Mouse (Mus musculus) ovary, postnatal 10 days (tissue): ENCODE results near the gene Gstt4.
A peak's percentile ranks its signal among the peaks of the same experiment; 100 is the strongest.

Experiments
- DNase-seq: peaks from one replicate; pipeline ENCODE4 v3.0.0; 2022; ENCODE audit warnings: low spot score

Gene Gstt4

DNA sequence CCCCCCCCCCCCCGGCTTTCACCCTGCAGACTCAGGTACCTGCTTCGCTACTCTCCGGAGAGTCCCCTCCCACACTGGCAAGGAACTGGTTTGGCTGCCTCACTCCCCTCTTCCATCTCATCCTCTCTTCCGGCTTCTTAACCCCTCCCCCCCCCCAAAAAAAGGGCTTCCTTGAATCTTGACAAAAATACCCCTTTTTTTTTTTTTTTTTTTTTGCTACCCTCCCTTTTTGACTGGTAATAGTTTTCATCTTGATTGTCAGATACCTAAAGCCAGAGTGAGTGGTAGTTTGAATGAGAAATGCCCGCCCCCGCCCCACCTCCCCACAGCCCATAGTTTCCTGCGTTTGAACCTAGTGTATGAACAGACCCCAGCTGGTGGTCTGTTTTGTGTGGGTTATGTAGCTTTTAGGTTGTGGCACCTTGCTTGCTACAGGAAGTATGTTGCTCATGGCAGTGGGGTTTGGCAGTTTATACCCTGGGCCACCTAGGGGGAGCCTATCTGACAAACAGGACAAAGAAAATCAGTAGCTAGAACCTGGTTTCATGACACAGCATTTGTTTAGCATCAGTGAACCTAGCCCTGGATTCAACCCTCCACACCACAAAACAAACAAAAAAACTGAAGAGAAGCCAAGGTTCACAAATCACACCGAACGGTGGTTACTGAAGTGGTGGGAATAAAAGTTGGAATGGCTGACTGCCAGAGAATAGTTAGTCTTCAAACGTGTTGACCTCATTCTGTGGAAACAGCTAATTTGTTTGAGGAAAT lies 13.6 kb upstream of the Gstt4 start:
- DNase-seq: no peak

GRCm38 (mm10) chr10:75835307-75835706 lies 13.0 kb upstream of the Gstt4 start:
- DNase-seq: no peak

GRCm38 (mm10) chr10:75834721-75835120 lies 12.4 kb upstream of the Gstt4 start:
- DNase-seq: no peak

DNA sequence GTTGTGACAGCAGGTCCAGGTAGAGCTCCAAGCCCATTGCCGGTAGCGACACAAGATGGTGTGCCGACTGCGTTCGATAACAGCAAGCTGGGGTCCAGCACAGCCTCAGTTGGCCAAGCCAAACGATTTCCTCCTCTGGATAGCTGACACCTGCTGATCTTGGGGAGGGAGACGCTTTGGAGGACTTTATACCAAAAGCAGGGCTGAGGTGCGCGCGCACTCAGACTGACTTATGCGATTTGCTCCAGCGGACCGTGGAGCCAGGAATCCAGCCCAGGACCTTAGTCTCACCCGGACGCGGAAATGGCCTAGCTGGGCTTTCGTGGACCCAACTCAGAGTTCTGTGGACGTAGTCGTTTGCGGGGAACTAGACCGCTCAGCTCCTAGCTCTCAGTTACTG lies 11.9 kb upstream of the Gstt4 start:
- peak; percentile 68 for DNase-seq

- DNase-seq: no peak
These were observed 11.2 kb upstream of the Gstt4 start for GRCm38 (mm10) chr10:75833456-75834080.

DNA sequence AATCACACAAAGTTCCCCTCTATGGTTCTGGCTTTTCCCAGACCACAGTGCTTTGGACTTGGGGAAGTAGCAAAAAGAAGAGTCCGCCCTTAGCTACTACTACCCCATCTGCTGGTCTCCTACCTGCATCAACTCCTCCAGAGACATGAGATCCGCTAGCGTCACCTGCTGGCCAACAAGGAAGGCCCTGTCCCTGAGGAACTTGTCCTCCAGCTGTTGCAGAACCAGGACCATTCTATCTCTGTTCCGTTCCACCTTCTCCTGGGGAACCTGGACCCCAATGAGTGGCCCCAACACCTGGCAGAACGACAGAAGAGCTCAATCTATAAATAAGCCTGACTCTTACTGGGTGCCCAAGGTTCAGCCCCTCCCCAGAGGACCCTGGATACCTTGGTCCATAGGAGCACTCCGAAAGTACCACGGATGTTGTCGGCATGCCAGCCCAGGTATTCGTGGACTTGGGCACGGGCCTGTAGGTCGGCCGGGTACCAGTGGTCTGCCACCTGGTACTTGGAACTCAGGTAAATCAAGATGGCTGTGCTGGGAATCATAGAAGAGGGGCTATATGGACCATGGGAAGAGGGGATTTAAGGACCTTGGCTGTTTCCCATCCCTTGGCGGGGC lies 10.0 kb upstream of the Gstt4 start:
- DNase-seq: no peak

DNA sequence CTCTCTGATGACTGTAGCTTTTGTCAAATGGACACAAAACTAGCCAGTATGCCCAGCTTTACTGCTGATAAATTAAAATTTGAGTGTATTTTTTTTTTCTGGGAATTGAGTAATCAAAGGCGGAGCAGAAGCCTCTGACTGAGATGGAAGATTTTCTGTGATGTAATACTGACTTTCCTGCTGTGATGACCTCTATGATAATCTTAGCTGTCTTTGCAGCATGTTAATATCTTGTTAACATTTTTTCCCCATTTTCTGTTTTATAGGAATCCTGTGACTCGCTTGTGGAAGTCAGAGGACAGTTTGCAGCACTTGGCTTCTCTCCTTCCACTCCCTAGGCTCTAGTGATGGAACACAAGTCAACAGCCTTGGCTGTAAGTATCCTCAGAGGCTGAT lies 7.9 kb upstream of the Gstt4 start:
- no peak for DNase-seq

DNA sequence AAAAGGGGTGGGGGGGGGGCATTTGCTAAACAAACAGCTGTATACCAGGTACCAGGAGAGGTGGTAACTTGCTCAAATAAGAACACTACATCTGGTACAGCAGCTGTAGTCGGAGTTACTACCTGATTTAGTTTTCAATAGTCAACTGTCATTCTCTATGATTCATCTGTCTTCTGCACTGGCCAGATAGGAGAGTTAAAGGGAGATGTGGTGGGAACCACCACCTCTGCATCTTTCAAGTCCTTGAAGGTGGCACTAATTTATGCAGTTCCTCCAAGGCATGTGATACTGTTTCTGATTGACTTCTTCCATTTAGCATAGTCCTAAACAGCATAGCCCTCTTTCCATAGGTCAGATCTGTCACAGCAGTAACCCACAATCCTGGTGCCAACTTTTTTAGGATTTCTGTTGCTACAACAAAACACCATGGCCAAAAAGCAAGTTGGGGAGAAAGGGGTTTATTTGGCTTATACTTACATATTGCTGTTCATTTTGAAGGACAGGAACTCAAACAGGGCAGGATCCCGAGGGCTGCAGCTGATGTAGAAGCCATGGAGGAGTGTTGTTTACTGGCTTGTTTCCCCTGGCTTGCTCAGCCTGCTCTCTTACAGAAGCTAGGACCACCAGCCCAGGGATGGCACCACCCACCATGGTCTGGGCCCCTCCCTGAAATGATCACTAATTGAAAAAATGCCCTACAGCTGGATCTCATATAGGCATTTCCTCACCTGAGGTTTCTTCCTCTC lies 7.4 kb upstream of the Gstt4 start:
- no peak for DNase-seq

DNA sequence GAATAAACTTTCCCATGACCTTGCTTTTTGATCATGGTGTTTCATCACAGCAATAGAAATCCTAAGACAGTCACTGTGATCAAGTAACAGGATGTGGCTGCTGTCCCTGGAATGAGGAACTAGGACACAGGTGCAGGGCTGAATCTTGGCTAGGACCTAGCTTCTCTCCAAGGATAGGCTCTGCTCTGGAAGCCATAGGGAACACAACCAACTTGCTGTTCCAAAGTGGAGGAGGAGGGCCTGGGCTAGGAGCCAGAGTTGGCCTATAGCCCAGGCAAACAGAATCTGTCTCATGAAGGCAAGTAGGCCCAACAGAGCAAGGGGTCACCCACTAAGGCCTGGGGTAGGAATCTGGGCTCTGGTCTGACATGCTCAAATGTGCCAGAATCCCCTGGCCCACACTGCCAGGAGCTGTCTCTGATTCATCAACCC lies 6.2 kb upstream of the Gstt4 start:
- DNase-seq: no peak

GRCm38 (mm10) chr10:75827668-75828360 lies 5.5 kb upstream of the Gstt4 start:
- DNase-seq: no peak

DNA sequence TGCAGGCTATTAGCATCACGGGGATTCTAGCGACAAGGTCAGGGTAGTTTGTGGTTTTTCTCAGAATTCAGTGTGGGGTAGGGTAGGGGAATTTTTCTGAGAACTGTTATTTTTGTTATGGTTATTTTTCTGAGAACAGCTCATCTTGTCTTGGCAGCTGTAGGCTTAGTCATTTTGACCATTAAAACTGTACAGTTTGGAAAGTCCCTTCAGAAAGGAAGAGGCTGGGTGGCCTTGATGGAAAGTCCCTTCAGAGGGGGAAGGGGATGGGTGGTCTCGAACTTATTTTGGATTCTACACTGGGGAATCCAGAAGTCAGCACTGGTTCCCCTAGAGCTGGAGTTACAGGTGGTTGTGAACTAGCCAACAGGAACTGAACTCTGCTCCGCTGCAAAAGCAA lies 2.2 kb upstream of the Gstt4 start:
- no peak for DNase-seq

GRCm38 (mm10) chr10:75823782-75824181 lies 1.4 kb upstream of the Gstt4 start:
- DNase-seq: no peak

- DNase-seq: no peak
These were observed 2.5 kb downstream of the Gstt4 start for GRCm38 (mm10) chr10:75819882-75820281.

DNA sequence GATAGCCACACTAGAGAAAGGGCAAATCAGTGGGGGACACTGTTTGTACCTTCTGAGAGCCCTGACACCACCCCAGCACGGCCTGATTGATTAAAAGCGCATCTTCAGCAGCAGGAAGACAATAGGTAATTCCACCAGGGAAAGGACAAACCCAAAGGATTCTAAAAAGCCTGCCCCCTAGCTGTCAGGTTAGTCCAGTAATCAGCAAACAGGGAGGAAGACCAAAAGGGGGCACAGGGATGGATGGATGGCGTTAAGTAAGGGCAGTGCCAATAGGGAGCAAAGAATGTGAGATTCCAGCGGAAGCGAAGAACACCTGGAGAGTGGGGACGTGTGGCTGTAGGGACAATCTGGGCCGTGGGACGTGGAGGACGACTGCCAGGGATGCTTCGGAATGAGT lies 3.7 kb downstream of the Gstt4 start:
- no peak for DNase-seq

DNA sequence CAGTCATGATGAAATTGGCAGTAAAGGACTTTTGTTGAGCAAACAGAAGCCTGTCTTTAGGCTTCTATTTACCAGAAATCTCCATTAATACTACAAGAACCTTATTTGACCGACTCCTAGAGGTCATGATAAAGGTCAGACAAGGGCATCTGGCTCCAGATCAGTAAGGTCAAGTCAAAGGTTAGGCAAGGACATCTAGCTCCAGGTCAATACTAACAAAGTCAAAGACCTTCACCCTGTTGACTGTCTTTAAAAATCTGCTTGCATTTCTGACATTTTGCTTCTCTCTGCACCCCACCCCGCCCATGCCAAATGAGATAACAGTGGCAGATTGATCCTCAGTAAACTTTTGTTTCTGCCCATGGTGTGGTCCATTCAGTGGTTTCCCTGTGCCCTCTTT lies 18.1 kb downstream of the Gstt4 start:
- no peak for DNase-seq

- peak; percentile 7 for DNase-seq
These were observed 24.1 kb downstream of the Gstt4 start, which contains the start of gene Gstt1 for GRCm38 (mm10) chr10:75798176-75798696. Gene Gstt1, minus strand, starts transcription at chr10:75798584.

DNA sequence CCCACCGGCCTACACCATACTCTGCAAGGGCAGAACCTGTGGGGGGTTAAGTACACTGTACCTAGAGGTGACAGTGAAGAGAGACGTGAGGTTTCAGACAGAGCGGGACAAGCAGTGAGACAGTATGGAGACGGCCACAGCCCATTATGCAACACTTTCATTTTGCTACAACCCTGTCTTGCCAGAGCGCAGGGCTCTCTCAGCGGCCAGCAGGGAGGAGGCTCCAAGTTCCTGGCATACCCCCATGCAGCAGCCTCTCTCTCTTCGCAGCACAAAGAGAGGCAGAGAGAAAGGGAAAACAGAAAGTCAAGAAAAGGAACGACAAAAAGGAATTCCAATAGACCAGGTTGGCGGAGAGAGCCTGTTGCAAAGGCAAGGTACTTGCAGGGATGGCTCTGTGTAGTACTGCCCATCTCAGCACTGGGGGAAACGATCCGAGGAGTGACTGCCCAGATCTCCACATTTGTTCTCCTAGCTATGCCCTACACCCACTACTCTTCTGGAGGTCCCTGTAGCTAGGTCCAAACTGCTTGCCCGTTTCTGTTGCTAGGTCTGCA lies 24.6 kb downstream of the Gstt4 start:
- DNase-seq: peak; percentile 14

DNA sequence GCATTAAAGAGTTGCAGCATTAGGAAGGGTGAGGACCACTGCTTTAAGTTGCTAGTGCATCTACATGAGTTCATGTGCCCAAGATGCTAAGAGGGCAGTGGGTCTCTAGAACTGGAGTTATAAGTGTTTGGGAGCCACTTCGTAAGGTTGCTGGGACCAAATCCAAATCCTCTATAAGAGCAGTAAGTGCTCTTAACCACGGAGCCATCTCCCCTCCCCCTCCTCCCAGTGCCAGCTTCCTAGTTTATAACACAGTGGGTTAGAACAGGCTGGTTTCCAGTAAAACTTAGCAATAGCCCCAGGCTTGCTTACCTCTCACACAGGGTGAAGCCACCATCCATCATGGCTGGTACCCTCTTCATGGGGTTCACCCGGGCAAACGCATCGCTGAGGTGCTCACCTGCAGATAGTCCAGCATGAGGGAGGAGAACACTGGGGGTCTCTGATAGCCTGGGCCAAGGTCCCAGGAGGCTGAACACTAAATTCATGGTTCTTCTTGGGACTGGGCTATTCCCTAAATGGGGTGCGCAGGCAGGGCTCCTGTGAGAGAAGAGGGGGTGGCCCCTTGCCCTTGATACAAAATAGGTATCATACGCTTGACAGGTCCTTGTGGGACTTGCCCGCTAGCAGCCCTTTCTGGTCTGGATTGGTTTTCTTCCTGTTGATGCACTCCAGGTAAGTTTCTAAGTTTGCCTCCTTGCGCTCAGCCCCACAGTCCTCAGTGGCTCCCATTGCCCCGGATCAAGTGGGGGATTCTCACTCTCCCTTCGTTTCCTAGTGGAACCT lies 25.4 kb downstream of the Gstt4 start:
- DNase-seq: no peak

DNA sequence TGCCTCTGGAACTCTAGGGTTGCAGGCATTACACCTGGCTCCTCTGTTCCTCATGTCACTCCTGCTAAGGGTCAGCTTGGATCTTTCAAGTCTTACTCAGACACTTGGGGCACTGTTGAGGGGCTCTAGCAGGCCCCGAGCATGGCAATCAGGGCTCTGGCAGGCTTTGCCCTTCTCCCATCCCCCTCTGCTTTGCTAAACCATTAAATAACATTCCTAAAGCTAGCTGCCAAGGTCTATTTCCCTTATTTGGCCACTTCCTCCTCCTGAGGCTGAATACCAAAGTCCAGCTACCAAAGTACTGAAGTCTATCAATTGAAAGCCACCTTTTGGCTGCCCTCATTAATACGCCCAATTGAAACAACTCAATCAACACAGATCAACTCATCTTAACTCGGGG lies 27.5 kb downstream of the Gstt4 start:
- no peak for DNase-seq

GRCm38 (mm10) chr10:75790773-75791172 lies 31.6 kb downstream of the Gstt4 start:
- DNase-seq: no peak

- DNase-seq: no peak
These were observed 32.5 kb downstream of the Gstt4 start for GRCm38 (mm10) chr10:75789841-75790240.
